Mouse (Mus musculus): ENCODE measurements at regions not wholly inside any gene's neighbourhood (a gene's known extent, or its start where the extent isn't known, plus 50 kb on each side); places are given as distances from the start of the nearest gene placed in this dataset.

DNA sequence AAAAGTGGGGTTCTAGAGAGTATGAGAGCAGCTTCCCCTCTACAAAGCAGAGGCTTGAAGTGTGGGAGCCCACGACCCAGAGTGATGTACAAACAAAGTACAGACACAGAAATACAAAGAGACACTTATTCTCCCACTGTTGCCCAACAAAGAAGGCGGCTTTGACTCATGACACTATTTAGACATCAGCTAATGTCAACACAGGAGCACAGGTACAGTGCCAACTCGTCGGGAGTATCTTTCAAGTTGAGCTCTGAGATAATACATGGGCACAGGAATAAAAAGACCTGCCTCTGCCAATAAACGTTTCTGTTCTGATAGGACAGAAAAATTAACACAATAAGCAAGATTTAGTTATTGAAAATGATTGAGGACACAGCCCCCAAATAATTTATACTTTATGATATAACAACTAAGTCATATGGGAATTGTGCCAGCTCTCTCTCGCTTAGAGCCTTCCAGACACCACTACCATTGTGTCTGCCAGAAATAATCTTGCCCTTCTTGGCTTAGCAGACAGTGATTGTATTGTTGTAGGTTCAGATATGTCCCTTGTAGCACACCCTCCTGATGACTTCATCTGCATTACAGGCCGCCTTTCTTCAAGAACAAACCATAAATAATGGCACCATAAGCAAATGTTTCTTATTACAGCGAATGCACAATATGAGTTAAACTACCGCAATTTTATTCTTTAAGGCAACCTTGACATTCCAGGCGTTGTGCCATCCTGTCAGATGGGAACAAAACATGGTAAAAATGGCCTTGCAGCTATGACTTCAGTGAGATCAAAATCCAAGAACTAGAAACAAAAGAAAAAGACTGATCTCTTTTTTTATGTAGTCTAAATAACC is 561.1 kb downstream of the Adgrl2 start:
- DNase-seq (ENCODE audit: low read depth), result peak; percentile 57

- no peak for DNase-seq (ENCODE audit: low read depth)
Observed at GRCm38 (mm10) chr3:148424089-148424488, 566.3 kb downstream of the Adgrl2 start.

DNA sequence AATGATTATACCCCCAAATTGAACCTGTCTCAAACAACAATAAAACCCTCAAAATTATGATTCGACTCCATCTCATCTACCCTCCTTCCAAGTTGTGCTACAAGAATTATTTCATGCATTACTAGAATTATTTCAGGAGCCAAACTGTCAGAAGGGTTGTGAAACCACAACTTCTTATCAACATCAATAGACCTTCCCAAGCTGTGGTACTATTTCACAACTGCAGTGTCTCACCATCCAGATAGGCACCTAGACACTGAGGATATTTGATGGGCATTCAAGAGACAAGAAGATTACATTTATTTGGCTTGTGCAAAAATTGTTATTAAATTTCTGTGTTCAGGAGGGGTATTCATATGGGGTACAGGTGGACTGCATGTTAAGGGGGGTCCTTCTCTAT is 567.0 kb downstream of the Adgrl2 start:
- no peak for DNase-seq (ENCODE audit: low read depth)

DNA sequence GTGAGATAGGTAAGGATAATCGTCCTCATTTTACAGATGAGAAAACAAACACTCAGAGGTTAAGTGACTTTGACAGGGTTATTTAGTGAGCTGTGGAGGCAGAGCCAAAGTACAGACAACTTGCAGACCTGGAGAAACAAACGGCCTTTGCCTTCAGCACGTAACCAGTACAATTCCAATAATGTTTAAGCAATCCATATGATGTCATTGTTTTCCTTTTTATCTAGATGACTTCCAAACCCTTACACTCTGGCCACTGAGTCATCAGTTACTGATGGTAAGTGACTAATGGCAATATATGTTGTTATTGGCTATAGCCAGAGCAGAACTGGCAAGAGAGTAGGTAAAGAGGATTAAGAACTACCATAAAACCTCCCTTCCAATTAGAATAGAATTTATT is 567.6 kb downstream of the Adgrl2 start:
- peak; percentile 68 for DNase-seq (ENCODE audit: low read depth)

DNA sequence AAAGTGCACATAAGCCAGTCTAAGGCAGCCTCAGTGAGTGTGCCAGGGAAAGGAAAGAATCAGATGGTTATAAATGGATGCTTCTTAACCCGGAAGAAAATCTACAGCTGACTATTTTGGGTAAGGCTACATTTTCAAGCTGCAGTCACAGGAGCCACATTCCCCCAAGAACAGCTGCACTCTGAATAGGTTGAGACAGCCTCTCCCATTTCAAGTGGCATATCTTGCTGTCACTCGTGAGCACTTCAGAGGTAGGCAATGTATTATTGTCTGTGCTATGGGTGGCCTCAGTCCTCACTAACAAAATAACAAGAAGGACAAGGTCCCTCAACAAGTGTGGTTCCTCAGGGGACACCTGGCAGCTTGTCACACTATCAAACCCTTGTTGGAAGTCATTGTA is 568.1 kb downstream of the Adgrl2 start:
- no peak for DNase-seq (ENCODE audit: low read depth)

DNA sequence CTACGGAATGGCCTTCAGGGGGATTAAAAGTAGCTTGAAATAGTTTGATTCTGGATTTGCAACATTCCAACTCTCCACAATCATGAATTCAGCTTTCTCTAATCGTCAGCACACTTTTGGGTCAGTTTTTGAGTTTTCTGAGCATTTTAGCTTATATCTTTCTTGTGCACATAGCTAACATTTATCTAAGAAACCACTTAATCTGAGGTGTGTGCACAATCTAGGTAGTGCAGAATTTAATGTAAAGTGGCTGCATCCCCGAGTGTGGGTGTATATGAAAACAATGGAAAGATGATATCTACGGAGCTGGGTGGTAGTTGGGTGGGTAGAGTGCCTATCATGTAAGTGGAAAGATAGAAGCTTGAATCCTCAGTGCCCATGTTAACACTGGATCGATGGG is 570.1 kb downstream of the Adgrl2 start:
- no peak for DNase-seq (ENCODE audit: low read depth)

DNA sequence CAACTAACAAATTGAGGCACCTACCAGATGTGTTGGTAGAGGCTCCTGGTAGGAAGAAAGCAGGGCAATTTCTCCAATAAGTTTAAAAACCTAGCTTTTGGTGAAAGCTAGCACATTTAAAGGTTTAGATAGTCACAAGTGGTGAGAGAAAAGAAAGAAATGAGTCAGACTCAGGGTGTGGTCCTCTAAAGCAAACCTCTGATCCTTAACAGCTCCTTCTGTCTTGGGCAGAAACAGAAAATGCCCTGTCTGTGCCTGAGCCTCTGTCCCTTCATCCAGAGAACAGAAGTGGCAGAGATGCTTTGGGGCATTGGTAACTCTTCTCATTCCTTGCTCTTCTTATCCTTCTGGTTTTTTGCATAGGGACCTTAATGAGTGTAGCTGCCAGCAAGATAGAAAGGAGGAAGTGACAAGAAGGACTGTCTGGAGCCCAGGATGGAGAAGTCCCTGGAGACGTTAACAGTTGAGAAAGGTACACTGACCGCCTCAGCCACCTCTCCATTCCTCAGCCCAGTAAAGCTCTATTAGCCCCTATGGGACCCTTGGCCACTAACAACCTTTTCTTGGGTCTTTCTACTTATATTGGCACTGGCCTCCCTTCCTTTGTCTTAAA is 570.8 kb downstream of the Adgrl2 start:
- peak; percentile 30 for DNase-seq (ENCODE audit: low read depth)

- no peak for DNase-seq (ENCODE audit: low read depth)
Observed at GRCm38 (mm10) chr3:148418067-148418466, 572.3 kb downstream of the Adgrl2 start.

GRCm38 (mm10) chr3:148415443-148415842 is 574.9 kb downstream of the Adgrl2 start:
- no peak for DNase-seq (ENCODE audit: low read depth)

DNA sequence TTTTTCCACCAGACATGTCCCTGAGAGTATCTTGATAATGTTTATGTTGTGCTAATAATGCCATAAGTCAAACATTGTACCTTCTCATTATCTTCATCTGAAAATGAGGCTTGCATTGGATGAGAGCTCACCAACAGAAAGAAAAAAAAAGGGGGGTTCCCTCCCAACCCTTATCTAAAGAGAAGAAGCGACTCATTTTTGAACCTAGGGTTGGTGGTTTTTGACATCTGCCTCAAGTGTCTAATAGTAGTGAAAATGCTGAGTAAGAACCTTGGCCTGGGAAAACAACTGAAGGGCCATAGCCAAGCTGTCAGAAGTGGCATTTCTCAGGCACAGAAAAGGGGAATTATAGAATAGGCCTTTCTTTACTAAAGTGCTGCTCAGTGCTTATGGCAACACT is 577.3 kb downstream of the Adgrl2 start:
- DNase-seq (ENCODE audit: low read depth), result no peak

DNA sequence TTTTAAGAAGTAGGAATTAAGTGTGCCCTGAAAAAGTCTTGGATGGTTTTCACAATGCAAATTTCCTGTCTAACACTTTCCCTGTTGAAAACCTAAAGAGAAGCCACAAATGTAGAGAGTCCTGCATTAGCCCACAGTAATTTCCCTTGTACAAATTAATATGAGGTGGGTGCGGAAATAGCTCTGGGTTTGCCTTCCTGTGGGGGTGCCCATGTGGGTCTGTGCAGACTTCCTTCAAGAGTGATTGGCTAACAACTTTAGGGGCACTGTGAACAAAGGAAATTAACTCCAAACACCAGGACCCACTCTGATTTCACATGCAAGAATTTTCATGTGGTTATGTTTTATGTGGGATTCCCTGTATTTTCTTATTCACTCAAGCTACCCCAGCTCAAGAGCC is 578.2 kb downstream of the Adgrl2 start:
- no peak for DNase-seq (ENCODE audit: low read depth)

DNA sequence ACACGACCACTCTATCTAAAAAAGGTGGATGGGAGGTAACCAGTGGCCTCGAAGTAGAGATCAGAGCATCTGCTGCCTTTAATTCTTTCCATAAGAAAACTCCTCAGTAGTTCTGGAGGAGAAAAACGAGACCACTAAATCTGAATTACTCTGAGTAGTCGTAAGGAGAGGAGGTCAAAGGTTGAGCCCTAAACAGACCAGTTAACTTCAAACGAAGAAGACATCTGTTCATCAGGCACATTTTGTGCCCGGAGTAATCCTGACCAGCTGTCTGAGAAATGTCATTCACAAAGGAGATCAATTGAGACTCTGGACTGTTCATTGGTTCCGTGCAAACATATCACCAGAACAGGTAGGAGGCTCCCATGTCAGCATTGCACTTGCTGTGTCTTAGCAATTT is 592.0 kb downstream of the Adgrl2 start:
- DNase-seq (ENCODE audit: low read depth), result no peak

- no peak for DNase-seq (ENCODE audit: low read depth)
Observed at GRCm38 (mm10) chr3:148387550-148387949, 602.8 kb downstream of the Adgrl2 start.

GRCm38 (mm10) chr3:148385712-148386111 is 604.6 kb downstream of the Adgrl2 start:
- no peak for DNase-seq (ENCODE audit: low read depth)

- peak; percentile 36 for DNase-seq (ENCODE audit: low read depth)
Observed at GRCm38 (mm10) chr3:148381057-148381456, 609.3 kb downstream of the Adgrl2 start.

DNA sequence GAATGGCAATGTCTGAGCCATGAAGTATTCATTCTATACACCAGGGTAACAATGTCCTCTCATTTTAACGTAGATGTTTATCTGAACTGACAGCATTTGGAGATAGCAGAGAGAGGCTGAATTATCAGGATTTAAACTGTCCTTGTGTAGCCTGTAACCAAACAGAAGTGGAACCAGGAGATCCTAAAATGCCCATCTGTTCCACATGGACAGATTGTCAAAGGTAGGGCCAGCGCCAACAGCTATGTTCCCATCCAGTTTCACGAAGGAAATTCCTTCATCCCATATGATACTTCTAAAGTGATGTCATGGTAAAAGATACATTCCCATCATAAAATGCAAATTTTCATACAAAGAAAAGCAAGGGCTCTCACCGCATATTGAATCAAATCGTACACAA is 627.0 kb downstream of the Adgrl2 start:
- no peak for DNase-seq (ENCODE audit: low read depth)

DNA sequence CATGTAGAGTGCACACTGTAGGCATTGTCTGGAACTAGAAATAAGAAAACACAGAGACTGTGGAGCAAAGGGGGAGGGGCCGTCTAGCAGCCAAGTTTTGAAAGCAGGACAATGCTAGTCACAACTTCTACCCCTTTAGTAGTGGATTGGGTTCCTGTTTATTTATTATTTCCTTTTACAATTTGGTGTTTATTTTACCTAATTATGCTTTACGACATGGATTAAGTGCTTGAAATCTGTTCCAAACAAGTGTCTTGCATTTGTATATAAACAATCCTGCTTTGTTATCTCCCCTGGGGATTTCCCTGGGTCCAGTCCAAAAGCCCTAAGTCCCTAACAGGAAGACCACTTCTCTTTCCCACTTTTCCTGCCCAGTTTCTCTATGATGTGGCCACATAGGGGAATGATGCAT is 627.9 kb downstream of the Adgrl2 start:
- DNase-seq (ENCODE audit: low read depth), result peak; percentile 3

GRCm38 (mm10) chr3:148343633-148344361 is 646.6 kb downstream of the Adgrl2 start:
- peak; percentile 54 for DNase-seq (ENCODE audit: low read depth)

DNA sequence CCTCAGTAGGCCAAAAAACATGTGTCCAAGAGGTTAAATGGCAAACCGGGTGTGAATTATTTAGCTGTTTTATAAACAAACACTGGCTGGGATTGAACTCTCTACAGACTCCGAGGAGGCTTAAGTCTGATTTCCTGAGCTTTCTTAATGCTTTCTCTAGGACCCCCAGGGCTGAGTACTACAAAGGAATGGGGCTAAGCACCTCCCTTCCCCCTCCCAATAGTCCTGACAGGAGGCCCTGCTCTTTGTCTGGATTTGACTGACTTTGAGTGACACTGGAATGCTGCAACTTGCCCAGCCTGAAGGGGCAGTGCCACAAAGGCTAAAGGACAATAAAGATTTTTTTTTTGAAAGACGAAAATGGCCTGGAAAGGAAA is 647.1 kb downstream of the Adgrl2 start:
- DNase-seq (ENCODE audit: low read depth), result peak; percentile 35

DNA sequence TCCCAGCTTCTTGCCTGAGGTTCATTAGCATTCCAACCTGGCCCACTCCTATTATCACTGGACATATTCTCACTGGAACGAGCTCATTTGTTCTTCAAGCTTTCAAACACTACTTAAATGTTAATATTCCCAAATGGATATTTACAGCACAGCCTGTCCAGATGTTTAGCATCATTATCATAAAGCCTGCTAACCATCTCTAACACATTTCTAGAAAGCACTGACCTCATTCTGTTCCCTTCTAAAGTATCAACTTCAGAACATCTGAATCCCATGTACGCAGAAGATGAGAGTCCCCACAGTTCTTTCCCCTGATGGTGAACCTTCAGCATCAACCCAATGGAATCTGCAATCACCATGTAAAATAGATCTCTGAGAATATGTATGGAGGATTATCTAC is 651.1 kb downstream of the Adgrl2 start:
- no peak for DNase-seq (ENCODE audit: low read depth)

DNA sequence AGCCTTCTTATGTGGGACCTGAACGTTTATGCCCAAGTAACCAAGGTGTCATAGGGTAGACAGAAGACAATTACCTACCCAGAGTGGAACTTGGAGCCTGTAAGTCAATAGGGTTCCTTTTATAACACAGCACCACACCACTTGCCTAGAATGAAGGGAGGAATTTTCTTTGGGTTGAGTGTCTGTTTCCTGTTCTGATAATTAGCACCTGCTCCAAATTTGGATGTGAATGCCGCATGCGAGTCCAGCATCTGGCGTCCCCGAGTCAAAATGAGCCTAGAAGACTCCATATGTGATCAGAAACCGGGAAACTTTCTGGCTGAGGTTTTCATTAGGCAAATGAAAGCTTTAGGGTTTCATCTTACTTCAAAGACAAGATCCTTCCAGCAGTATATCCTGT is 653.7 kb downstream of the Adgrl2 start:
- DNase-seq (ENCODE audit: low read depth), result no peak

DNA sequence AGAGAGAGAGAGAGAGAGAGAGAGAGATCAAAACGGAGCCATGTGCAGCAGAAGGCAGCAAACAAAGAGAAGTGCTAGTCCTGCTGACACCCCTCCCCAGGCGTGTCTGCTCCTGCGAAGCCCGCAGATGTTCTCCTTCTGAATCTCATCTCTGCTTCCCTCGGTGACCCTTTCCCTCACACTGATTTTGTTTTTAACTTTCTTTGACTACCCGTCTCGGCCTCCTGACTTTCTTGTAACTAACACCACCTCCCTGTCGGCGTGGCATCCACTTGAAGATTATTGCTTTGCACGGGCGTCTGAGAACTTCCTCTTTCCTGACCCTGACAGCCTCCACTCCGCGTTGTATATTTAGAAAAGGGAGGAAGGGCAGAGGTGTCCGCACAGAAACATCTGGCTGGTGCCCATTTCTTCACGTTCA is 654.3 kb downstream of the Adgrl2 start:
- no peak for DNase-seq (ENCODE audit: low read depth)

DNA sequence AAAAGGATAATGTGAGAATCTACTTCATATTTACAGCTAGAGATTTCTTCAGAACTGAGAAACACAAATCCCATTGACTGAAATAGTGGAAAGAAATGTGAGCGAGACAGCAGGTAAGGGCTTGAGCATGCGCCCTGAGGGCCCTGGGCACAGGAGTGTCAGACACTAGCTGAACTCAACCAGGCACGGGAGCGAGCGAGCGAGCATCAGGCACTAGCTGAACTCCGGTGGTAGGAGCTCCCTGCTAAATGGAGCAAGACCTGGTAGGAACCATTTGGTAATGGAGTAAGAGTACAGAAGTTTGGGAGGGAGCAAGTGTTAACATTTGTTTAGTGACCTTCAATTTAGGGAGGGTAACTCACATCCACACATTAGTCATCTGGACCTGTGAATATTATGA is 654.7 kb downstream of the Adgrl2 start:
- no peak for DNase-seq (ENCODE audit: low read depth)
